Mouse (Mus musculus): ENCODE data around the gene Strn4. TPM values are rescaled to one million over a fixed set of nuclear protein-coding genes. Genes with fewer than 3 reads are reported as not detected.

The Strn4 gene
- polyA plus RNA-seq, 1 experiment from 2014 or later = 87.1 TPM

DNA sequence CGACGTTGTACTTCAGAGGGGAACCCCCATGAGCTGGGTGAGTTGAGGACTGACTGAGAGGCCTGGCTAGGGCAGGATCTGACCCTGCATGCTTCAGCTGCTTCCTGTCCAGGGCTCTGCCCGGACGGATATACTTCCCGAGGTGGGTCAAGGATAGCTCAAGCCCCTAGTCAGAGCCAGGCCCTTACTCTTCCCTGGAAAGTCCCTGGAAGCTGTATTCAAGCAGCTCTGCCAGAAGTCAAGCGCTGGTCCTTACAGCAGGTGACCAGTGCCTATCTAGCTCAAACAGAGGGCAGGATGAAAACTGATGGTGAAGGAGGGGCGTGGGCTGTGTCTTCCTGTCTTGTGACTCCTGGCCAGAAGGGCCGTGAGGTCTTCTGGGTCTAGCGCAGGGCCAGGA, 14.8 kb downstream of the Strn4 start:
- no peak for ATAC-seq (ENCODE audit: low read depth)
- 74% methylated on average over 9 of the region's 9 CpGs for WGBS
- no peak overlapping the region for H3K27ac ChIP-seq (ENCODE audit: low read length)

DNA sequence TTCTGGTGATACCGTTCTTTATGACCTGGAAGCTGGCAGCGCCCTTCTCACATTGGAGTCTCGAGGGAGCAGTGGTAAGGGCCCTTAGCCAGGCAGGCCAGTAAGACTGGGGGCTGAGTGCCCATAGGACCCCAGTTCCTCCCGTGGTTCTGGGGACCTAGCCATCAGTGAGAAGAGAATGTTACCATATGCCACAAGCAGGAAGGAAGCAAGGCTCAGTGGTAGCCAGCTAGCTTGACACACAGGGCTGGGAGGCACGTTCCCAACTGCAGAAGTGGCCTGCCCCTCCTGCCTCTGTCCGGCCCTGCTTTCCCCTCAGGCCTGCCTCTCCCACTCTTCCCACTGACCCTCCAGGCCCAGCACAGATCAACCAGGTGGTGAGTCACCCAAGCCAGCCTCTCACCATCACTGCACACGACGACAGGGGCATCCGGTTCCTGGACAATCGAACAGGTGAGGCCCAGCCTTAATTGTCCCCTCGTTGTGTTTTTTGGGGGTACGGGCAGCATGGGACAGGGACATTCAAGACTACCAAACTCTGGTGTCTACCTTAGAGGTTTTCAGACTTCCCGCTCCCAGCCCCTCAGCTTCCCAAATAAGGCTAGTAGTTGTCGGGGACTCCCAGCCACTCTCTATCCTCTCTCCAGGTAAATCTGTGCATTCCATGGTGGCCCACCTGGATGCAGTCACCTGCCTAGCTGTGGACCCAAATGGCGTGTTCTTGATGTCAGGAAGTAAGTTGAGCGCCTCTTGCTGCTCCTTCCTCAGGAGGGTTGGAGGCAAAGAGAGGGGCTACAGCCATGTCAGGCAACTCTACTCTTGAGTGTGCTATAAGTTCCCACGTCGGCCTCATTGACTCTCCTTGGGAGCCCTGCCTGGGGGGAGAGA, 22.5 kb downstream of the Strn4 start:
- no peak overlapping the region for H3K27ac ChIP-seq (ENCODE audit: low read length)
- 88% methylated on average over 18 of the region's 18 CpGs for whole genome bisulfite sequencing
- H3K4me3 ChIP-seq (ENCODE audit: low read length) = no peak overlapping the region
- no peak overlapping the region for H3K4me2 ChIP-seq (ENCODE audit: low read depth, low read length)
- H3K4me1 ChIP-seq (replicated peaks; ENCODE audit: control insufficient read depth, insufficient read depth, low read length) = peaks cover 11% of the 10 kb centered on the region; the same call in 1 of the 2 replicates
- peaks cover 42% of the 10 kb centered on the region for H3K36me3 ChIP-seq (ENCODE audit: control insufficient read depth, insufficient read depth, low read length)
- no peaks in the 10 kb centered on the region for H3K27me3 ChIP-seq (ENCODE audit: control insufficient read depth, insufficient read depth, low read depth, low read length)
- no peak for ATAC-seq (ENCODE audit: low read depth)
- H3K9ac ChIP-seq (ENCODE audit: low read length) = no peak overlapping the region
- no peaks in the 10 kb centered on the region for H3K9me3 ChIP-seq (ENCODE audit: control insufficient read depth, low read length)

More for the DNA sequence above, 14.8 kb downstream of the Strn4 start:
- no peak overlapping the region for H3K4me2 ChIP-seq (ENCODE audit: low read depth, low read length)
- no peaks in the 10 kb centered on the region for H3K4me1 ChIP-seq (replicated peaks; ENCODE audit: control insufficient read depth, insufficient read depth, low read length)
- H3K4me3 ChIP-seq (ENCODE audit: low read length) = no peak overlapping the region
- peaks cover 55% of the 10 kb centered on the region for H3K36me3 ChIP-seq (ENCODE audit: control insufficient read depth, insufficient read depth, low read length)
- no peaks in the 10 kb centered on the region for H3K9me3 ChIP-seq (ENCODE audit: control insufficient read depth, low read length)
- H3K9ac ChIP-seq (ENCODE audit: low read length) = no peak overlapping the region
- no peaks in the 10 kb centered on the region for H3K27me3 ChIP-seq (ENCODE audit: control insufficient read depth, insufficient read depth, low read depth, low read length)

DNA sequence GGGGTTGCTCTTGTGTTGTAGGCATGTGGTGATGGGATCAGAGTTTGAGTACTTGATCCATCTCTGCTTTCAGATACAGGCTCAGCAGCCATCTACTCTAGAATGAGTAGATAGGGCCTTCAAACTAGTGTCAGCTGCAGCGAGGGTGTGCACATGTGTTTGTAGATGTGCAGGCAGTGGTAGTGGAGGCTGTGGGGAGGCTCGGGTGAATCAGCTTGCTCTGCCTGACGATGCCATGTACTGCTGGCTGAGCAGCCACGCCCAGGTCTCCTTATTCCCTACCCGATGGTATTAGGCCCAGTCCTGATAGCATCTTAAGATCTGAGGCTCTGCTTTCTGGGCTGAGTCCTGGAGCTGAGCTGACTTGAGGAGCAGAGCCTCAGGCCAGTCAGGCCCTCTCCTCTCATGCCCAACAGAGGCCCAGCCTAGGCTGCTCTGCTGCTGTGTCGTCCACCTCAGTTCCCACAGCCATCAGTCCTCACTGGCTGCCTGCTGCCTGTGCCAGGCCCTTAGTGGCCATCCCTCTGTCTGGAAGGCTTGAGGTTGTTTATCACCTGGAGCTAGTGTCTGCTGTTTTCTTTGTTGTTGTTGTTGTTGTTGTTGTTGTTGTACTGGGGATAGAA, 23.2 kb downstream of the Strn4 start:
- Histone ChIP-seq H3K27ac (ENCODE audit: low read length) (no peak overlapping the region), H3K4me2 (ENCODE audit: low read depth, low read length) (no peak overlapping the region), H3K4me1 (replicated peaks; ENCODE audit: control insufficient read depth, insufficient read depth, low read length) (peaks cover 15% of the 10 kb centered on the region), H3K36me3 (ENCODE audit: control insufficient read depth, insufficient read depth, low read length) (peaks cover 39% of the 10 kb centered on the region), H3K9me3 (ENCODE audit: control insufficient read depth, low read length) (no peaks in the 10 kb centered on the region), H3K27me3 (ENCODE audit: control insufficient read depth, insufficient read depth, low read depth, low read length) (no peaks in the 10 kb centered on the region), H3K4me3 (ENCODE audit: low read length) (no peak overlapping the region), H3K9ac (ENCODE audit: low read length) (no peak overlapping the region)
- 72% methylated on average over 6 of the region's 6 CpGs for WGBS
- ATAC-seq (ENCODE audit: low read depth) = no peak

DNA sequence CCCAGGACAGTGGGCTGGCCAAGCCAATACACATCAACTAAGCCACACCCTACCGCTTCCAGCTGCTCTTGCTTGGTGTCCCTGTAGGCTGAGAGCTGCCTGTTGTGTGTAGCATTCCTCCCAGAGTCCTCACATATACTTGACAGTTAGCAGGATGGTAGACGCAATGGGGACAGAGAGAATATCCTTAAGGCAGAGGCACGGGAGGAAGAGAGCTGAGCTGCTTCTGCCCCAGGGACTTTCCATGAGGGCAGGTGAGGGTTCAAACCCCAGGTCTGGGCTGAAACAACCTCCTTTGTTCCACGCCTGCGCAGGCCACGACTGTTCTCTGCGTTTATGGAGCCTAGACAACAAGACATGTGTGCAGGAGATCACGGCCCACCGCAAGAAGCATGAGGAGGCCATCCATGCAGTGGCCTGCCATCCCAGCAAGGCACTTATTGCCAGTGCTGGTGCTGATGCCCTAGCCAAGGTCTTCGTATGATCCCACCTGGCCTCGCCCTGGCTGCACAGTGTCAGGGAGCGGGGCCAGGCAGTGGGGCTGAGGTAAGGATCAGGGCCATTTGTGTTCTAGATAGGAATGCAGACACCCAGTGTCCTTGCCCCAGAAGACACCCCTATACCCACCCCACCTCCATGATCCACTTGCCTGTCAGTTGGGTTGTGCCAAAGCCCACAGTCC, 23.9 kb downstream of the Strn4 start:
- Histone ChIP-seq H3K4me2 (ENCODE audit: low read depth, low read length) (no peak overlapping the region), H3K4me3 (ENCODE audit: low read length) (no peak overlapping the region), H3K9ac (ENCODE audit: low read length) (no peak overlapping the region), H3K27ac (ENCODE audit: low read length) (no peak overlapping the region), H3K36me3 (ENCODE audit: control insufficient read depth, insufficient read depth, low read length) (peaks cover 36% of the 10 kb centered on the region), H3K9me3 (ENCODE audit: control insufficient read depth, low read length) (no peaks in the 10 kb centered on the region), H3K27me3 (ENCODE audit: control insufficient read depth, insufficient read depth, low read depth, low read length) (no peaks in the 10 kb centered on the region), H3K4me1 (replicated peaks; ENCODE audit: control insufficient read depth, insufficient read depth, low read length) (peaks cover 20% of the 10 kb centered on the region)
- no peak for ATAC-seq (ENCODE audit: low read depth)
- WGBS = 87% methylated on average over 12 of the region's 12 CpGs

DNA sequence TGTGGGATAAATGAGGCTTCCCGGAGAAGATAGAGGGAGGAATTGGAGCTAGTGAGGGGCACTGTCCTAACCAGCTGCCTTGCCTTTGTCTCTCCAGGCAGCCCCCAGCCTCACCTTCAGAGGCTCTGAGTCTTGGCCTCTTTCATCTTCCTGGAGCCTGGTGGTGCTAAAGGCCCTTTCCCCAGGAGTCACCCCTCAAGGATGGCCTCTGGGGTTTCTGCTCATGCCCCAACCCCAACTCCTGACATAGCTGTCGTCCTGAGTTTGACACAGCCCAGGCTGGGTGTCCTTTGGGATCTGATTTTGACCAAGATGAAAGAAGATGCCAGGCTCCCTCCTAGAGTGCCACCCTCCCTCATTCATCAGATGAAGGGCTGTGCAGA, 24.4 kb downstream of the Strn4 start:
- Histone ChIP-seq H3K4me3 (ENCODE audit: low read length) (no peak overlapping the region), H3K36me3 (ENCODE audit: control insufficient read depth, insufficient read depth, low read length) (peaks cover 31% of the 10 kb centered on the region), H3K27me3 (ENCODE audit: control insufficient read depth, insufficient read depth, low read depth, low read length) (no peaks in the 10 kb centered on the region), H3K27ac (ENCODE audit: low read length) (no peak overlapping the region), H3K4me2 (ENCODE audit: low read depth, low read length) (no peak overlapping the region), H3K9ac (ENCODE audit: low read length) (no peak overlapping the region), H3K4me1 (replicated peaks; ENCODE audit: control insufficient read depth, insufficient read depth, low read length) (peaks cover 25% of the 10 kb centered on the region), H3K9me3 (ENCODE audit: control insufficient read depth, low read length) (no peaks in the 10 kb centered on the region)
- ATAC-seq (ENCODE audit: low read depth) = no peak
- WGBS = 84% methylated on average over 2 of the region's 2 CpGs

DNA sequence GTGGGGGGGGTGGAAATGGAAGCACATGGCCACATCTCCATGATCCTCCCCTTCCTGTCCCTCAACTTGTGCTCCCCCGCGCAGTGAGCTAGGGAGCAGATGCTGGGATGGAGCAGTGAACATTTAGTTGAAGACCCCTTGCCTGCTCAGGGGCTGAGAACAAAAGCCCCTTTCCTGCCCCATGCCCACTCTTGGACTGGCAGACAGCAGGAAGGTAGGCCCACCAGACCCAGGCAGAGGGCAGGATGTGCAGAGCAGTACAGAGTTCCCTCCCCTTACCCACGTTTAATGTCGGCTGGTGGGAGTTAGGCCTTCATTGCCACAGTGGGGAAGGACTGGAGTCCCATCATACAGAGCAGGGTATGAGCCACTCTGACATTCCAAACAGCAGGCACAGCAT, 25.4 kb downstream of the Strn4 start:
- Histone ChIP-seq H3K4me2 (ENCODE audit: low read depth, low read length) (no peak overlapping the region), H3K4me1 (replicated peaks; ENCODE audit: control insufficient read depth, insufficient read depth, low read length) (peaks cover 33% of the 10 kb centered on the region), H3K9ac (ENCODE audit: low read length) (no peak overlapping the region), H3K36me3 (ENCODE audit: control insufficient read depth, insufficient read depth, low read length) (peaks cover 30% of the 10 kb centered on the region), H3K27ac (ENCODE audit: low read length) (peak overlapping the region; percentile 94), H3K4me3 (ENCODE audit: low read length) (no peak overlapping the region), H3K9me3 (ENCODE audit: control insufficient read depth, low read length) (no peaks in the 10 kb centered on the region), H3K27me3 (ENCODE audit: control insufficient read depth, insufficient read depth, low read depth, low read length) (no peaks in the 10 kb centered on the region)
- ATAC-seq (ENCODE audit: low read depth) = no peak
- 65% methylated on average over 4 of the region's 4 CpGs for WGBS

DNA sequence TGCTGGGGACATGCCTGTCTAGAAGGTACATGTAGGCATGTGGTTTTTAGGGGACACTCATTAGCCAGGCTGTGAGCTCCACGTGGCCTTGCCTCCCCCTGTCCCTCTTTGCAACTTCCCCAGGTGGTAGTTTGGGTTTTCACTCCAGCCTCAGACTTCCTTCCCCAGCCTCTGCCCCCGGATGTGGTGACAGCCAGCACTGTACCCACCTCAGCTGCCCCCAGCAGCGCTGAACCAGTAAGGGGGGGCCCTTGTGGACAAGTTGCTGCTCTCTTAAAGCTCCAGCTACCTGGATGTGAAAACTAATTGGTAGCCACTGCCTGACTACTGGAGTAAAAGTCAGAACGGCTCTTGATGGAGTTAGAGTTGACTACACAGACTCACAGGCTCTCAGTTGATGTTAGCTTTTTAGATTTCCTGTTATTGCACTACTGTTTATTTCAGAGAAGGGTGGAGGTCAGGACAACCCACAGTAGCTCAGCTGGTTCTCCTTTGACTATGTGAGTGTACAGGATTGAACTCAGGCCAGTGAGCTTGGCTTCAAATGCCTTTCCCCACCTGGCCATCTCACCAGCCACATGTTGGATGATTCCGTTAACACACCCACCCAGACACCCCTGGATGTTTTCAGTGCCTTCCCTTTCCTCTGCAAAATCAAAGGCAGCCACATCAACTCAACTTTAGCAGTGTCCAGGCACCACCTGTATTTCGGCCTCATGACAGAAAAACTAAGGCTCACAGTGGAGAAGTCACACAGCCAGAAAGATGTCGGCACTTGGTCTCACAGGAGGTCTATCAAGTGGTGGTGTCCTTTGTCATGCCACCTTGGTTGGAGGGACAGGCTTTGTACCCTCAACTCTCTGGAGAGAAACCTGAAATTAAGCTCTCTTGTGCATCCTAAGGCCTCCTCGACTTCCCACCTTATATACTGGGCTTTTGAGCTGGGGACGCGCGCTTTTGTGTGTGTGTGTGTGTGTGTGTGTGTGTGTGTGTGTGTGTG, 26.2 kb downstream of the Strn4 start:
- peak; percentile 5; the same call in 1 of the 2 replicates for ATAC-seq (ENCODE audit: low read depth)
- Histone ChIP-seq H3K27me3 (ENCODE audit: control insufficient read depth, insufficient read depth, low read depth, low read length) (no peaks in the 10 kb centered on the region), H3K9ac (ENCODE audit: low read length) (peak overlapping the region; percentile 94), H3K27ac (ENCODE audit: low read length) (peak overlapping the region; percentile 94), H3K4me3 (ENCODE audit: low read length) (peak overlapping the region; percentile 77), H3K9me3 (ENCODE audit: control insufficient read depth, low read length) (no peaks in the 10 kb centered on the region), H3K36me3 (ENCODE audit: control insufficient read depth, insufficient read depth, low read length) (peaks cover 29% of the 10 kb centered on the region), H3K4me1 (replicated peaks; ENCODE audit: control insufficient read depth, insufficient read depth, low read length) (peaks cover 33% of the 10 kb centered on the region), H3K4me2 (ENCODE audit: low read depth, low read length) (peak overlapping the region; percentile 100)
- 29% methylated on average over 11 of the region's 11 CpGs for WGBS

DNA sequence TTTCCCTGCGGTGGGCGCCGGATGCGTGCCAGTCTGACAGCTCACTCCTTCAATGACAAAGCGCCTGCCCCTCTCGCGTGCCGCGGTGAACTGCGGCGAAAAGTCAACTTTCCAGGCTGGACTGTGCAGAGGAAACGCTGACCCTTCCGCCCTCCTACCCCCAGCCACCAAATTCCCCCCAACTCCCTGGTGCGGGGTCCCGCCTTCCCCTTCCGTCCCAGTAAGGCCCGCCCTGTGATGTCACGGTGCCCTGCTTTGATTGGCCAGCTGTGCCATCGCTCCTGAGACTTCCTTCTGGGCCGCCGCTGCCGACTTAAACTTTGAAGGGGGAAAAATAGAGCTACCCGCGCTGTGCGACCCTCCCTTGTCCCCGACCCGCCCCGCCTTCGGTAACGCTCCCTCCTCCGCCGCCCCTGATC, 27.0 kb downstream of the Strn4 start, which contains the start of gene Prkd2:
Gene Prkd2, plus strand, starts transcription at position 258 of the 419 bp plus-strand sequence.
- Histone ChIP-seq H3K9me3 (ENCODE audit: control insufficient read depth, low read length) (no peaks in the 10 kb centered on the region), H3K4me3 (ENCODE audit: low read length) (peak within 1 kb of the TSS; percentile 77), H3K4me1 (replicated peaks; ENCODE audit: control insufficient read depth, insufficient read depth, low read length) (peaks cover 33% of the 10 kb centered on the region), H3K27ac (ENCODE audit: low read length) (peak within 1 kb of the TSS; percentile 94), H3K27me3 (ENCODE audit: control insufficient read depth, insufficient read depth, low read depth, low read length) (no peaks in the 10 kb centered on the region), H3K9ac (ENCODE audit: low read length) (peak within 1 kb of the TSS; percentile 94), H3K36me3 (ENCODE audit: control insufficient read depth, insufficient read depth, low read length) (peaks cover 23% of the 10 kb centered on the region), H3K4me2 (ENCODE audit: low read depth, low read length) (peak within 1 kb of the TSS; percentile 100)
- under 1% methylated on average over 32 of the region's 32 CpGs for WGBS
- peak; percentile 91 for ATAC-seq (ENCODE audit: low read depth)
